Mouse (Mus musculus) forelimb bud, embryonic 11.5 days (tissue): ENCODE measurements at regions not wholly inside any gene's neighbourhood (a gene's known extent, or its start where the extent isn't known, plus 50 kb on each side); places are given as distances from the start of the nearest gene placed in this dataset.

ENCODE experiments used
- DNase-seq: peaks from one replicate; pipeline ENCODE4 v3.0.0-alpha.2; 2012; ENCODE audit warnings: low read depth, low spot score

- DNase-seq: no peak
These were observed 189.5 kb upstream of the Rybp start for GRCm38 (mm10) chr6:100476550-100477366.

- no peak for DNase-seq
These were observed 188.2 kb upstream of the Rybp start for GRCm38 (mm10) chr6:100475341-100475955.

GRCm38 (mm10) chr6:100474326-100474725 lies 187.0 kb upstream of the Rybp start:
- no peak for DNase-seq

GRCm38 (mm10) chr6:100470071-100470470 lies 182.8 kb upstream of the Rybp start:
- DNase-seq: no peak

GRCm38 (mm10) chr6:100462757-100463156 lies 175.5 kb upstream of the Rybp start:
- no peak for DNase-seq

- DNase-seq: no peak
These were observed 166.1 kb upstream of the Rybp start for GRCm38 (mm10) chr6:100453401-100453800.

- DNase-seq: no peak
These were observed 165.1 kb upstream of the Rybp start for GRCm38 (mm10) chr6:100452097-100453002.

- no peak for DNase-seq
These were observed 162.8 kb upstream of the Rybp start for GRCm38 (mm10) chr6:100450108-100450507.

GRCm38 (mm10) chr6:100449087-100449486 lies 161.8 kb upstream of the Rybp start:
- no peak for DNase-seq

GRCm38 (mm10) chr6:100447211-100447610 lies 159.9 kb upstream of the Rybp start:
- no peak for DNase-seq

GRCm38 (mm10) chr6:100446804-100447203 lies 159.5 kb upstream of the Rybp start:
- DNase-seq: no peak

- no peak for DNase-seq
These were observed 151.9 kb upstream of the Rybp start for GRCm38 (mm10) chr6:100439071-100439737.

- no peak for DNase-seq
These were observed 151.3 kb upstream of the Rybp start for GRCm38 (mm10) chr6:100438511-100438991.

GRCm38 (mm10) chr6:100437980-100438379 lies 150.7 kb upstream of the Rybp start:
- no peak for DNase-seq

- DNase-seq: no peak
These were observed 149.2 kb upstream of the Rybp start for GRCm38 (mm10) chr6:100436507-100436906.

- no peak for DNase-seq
These were observed 147.9 kb upstream of the Rybp start for GRCm38 (mm10) chr6:100435222-100435621.

- DNase-seq: no peak
These were observed 146.2 kb upstream of the Rybp start for GRCm38 (mm10) chr6:100433534-100433867.

- no peak for DNase-seq
These were observed 145.6 kb upstream of the Rybp start for GRCm38 (mm10) chr6:100432688-100433533.

GRCm38 (mm10) chr6:100430286-100430685 lies 143.0 kb upstream of the Rybp start:
- no peak for DNase-seq

- no peak for DNase-seq
These were observed 142.2 kb upstream of the Rybp start for GRCm38 (mm10) chr6:100429511-100429910.

- DNase-seq: no peak
These were observed 141.5 kb upstream of the Rybp start for GRCm38 (mm10) chr6:100428759-100429158.
